Mouse (Mus musculus) erythroblast, embryonic 14.5 days (primary cell): Measurements from ENCODE around the gene Rps6kb2.

Experiments
- GATA1 ChIP-seq: IDR thresholded peaks from 2 replicates; pipeline ENCODE4 v1.6.1; 2012; ENCODE audit warnings: low read length, inconsistent platforms, mixed read lengths
- TAL1 ChIP-seq: IDR thresholded peaks from 3 replicates; pipeline ENCODE4 v1.6.1; 2012; ENCODE audit warnings: low read length, inconsistent platforms, mixed read lengths

DNA sequence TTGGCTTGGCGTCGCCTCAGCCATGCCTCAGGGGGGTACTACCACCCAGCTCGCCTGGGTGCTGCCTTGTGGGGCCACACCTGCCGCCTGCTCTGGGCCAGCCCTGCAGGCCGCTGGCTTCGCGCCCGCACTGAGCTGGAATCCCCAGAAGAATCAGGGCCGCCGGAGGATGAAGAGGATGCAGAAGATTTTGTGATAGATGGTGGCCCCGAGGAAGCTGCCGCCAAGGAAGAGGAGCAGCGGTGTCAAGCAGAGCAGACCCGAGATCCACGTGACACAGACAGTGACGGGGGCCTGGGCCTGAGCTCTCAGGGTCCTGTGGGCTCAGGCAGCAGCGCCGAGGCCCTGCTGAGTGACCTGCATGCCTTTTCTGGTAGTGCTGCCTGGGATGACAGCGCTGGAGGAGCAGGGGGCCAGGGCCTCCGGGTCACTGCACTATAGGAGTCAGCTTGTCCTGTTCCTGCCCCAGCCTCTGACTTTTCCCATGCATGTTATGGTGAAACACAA, 7.0 kb downstream of the Rps6kb2 start:
- no peak for TF ChIP-seq GATA1
- TF ChIP-seq TAL1, result no peak
